Mouse (Mus musculus) gastrocnemius, adult 2 months (tissue): ENCODE data around the gene Cryzl2. TPM values are rescaled to one million over a fixed set of nuclear protein-coding genes. Genes with fewer than 3 reads are reported as not detected.

Experiments
- DNase-seq: peaks from one replicate; pipeline ENCODE4 v3.0.0; 2022
- H3K27ac ChIP-seq: fragments of 200-600 bp; 2 replicates; pipeline ENCODE4 v1.8.1; 2022; ENCODE audit warnings: mild to moderate bottlenecking
- H3K4me3 ChIP-seq: fragments of 200-600 bp; 2 replicates; pipeline ENCODE4 v1.8.1; 2022; ENCODE audit warnings: mild to moderate bottlenecking, moderate library complexity
- CTCF ChIP-seq: fragments of 200-600 bp; IDR thresholded peaks from 2 replicates; pipeline ENCODE4 v1.8.1; 2022; ENCODE audit warnings: antibody characterized with exemption, mild to moderate bottlenecking, moderate library complexity
- intact Hi-C: fragments of 180-260 bp; cut with DNase I; formaldehyde crosslinking; loops from one replicate; pipeline ENCODE4 v1.15.1; 2025
- total RNA-seq, 2 experiments: library from RNA; stranded (reverse); gene quantifications; 2 replicates each; pipeline ENCODE4 v1.2.3; 2021

Gene Cryzl2
- total RNA-seq, 2 experiments from 2014 or later = 0.33 to 0.45 TPM

DNA sequence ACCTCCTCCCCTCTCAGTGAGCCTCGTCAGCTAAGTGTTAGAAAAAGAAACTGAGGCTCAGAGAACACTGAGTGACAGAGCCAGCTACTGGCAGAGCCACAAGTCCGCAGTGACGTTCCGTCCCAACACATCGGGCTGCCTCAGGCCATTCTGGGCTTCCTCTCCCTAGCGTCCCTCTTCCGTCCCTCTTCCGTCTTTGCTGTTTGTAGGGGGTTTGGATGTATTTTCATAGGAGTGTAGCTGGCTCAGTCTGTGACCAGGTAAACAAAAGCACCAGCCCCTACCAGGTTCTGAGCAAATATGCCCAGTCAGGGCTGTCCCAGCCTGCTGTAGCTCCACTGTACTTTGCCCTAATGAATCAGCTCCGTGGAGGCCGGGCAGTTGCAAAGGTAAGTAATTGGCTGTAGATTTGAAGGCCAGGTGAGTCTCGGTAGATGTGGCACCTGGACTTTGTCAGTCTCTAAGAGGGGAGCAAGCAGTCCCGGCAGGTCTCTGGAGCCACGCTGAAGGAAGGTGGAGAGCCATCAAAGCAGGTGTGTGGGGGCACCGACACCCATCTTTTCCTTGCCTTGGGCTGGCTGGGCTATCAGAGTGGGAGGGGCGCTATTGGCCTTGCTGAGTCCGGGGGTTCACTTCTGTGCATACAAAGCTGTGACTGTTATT, 67.4 kb downstream of the Cryzl2 start:
- Histone ChIP-seq H3K27ac (no peak overlapping the region), H3K4me3 (no peak overlapping the region)
- TF ChIP-seq CTCF = no peak
- DNase-seq = no peak
- intact Hi-C loops = no loop called here

DNA sequence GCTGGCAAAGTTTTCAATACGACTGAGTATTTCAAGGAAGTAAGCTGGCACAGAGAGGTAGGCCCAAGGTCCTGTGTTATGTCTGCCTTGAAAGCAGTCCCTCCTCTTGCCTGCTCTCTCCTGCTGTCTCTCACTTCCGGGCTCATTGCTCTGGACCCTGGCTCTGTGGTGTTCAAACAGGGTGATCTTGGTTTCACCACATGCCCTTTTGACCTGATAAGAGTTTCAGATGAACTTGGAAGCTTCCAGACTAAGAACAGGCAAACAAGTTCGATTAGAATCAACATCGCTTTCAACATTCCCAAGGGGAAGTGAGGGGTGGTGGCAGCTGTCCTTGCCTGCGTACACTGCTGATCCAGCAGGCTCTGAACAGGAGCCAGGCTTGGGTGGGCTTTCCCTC, 68.2 kb downstream of the Cryzl2 start:
- Histone ChIP-seq H3K27ac (no peak overlapping the region), H3K4me3 (no peak overlapping the region)
- DNase-seq = no peak
- TF ChIP-seq CTCF = no peak
- intact Hi-C loops = no loop called here

DNA sequence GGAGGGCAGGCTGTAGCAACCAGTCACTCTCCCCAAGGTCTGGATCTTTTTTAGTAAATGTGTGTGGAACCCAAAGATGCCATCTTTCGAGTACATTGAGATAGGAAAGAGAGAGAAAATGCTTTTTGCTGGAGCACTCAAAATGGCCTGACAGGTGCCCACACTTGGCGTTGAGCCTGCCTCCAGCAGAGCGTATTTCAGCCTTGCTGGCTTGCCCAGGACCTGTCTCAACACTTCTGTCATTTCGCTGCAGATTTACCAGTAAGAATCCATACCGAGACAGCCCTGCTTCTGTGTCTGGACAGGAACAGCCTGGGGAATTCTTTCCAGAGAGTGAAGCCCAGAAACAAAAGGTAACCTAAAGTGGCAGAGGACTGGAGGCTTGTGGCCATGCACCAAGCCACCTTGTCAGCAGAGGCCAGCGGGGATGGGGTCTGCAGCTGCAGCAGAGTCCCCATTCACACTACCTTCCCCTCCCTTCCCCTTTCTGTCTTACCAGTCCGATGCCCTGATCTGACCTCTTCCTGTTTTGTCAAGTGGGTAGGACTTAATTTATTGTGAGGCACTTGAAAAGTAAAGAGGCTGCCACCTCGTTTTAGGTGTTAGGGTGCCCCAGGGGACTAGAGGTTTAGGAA, 74.6 kb downstream of the Cryzl2 start:
- Histone ChIP-seq H3K27ac (no peak overlapping the region), H3K4me3 (no peak overlapping the region)
- intact Hi-C loops = loop anchor here (10.0 kb wide), 2 partner anchors 238 to 448 kb away; no protein-coding TSS in a partner anchor
- no peak for TF ChIP-seq CTCF
- DNase-seq = no peak

DNA sequence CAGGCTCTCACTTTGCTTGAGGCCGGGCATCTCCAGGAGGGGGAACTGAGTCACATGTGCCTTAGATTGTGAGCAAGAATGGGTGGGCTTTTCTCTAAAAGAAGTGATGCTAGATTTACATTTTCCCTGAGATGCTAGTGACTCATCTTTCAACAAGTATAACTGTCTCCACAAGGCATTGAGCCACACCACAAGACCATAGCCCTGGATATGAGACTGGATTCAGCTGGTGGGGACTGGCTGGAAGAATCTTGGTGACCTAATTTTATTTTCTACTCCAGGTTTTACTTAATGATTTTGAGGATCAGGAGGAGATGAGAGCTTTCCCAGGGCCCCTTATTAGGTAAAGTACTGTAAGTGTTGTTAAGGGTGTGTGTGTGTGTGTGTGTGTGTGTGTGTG, 77.2 kb downstream of the Cryzl2 start:
- intact Hi-C loops = loop anchor here (10.0 kb wide), 2 partner anchors 241 to 451 kb away; no protein-coding TSS in a partner anchor
- no peak for TF ChIP-seq CTCF
- no peak for DNase-seq

DNA sequence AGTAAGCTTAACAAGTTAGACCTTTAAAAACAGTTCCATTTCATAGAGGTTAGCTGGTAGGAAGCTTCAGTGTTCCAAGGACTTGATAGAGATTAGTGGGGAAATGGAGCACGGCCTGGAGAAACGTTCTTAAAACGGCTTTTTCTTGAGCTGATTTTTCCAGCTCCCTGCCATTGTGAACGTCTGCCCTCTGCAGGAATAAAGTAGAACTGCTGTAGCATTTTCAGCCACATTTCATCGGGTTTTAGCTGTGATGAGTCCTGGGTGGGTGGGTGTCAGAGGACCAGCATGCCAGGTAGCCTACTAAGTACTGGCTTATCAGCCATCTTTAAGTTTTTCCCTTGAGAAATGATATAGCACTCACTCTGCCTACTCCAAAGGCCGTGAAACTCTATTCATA, 78.1 kb downstream of the Cryzl2 start:
- TF ChIP-seq CTCF = peak; percentile 79
- peak overlapping the region; percentile 13; the same call in 1 of the 2 replicates for H3K27ac ChIP-seq
- DNase-seq = no peak
- intact Hi-C loops = loop anchor here (10.0 kb wide), 2 partner anchors 242 to 452 kb away; no protein-coding TSS in a partner anchor
- peak overlapping the region; percentile 53 for H3K4me3 ChIP-seq

More for the DNA sequence above, 77.2 kb downstream of the Cryzl2 start:
- Histone ChIP-seq H3K27ac (no peak overlapping the region), H3K4me3 (no peak overlapping the region)

DNA sequence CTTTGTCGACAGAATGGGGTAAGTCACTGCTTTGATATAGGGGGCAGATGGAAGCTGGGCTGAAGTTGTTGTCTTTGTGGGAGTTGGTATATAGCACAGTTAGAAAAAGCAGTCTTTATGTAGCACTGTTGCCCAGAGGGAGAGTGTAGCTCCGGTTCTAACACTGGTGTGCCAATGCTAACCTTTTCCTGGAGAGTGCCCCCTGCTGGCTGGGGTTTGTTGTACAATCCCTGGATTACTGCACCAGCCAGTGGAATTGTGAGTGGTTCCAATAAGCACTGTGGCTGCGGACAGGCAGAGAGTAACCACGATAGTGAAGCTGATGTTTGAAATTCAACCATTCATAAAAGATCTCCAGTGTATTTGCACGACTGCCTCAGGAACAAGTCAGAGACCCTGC, 79.3 kb downstream of the Cryzl2 start:
- H3K4me3 ChIP-seq = no peak overlapping the region
- H3K27ac ChIP-seq = no peak overlapping the region
- DNase-seq = peak; percentile 51
- intact Hi-C loops = loop anchor here (10.0 kb wide), 2 partner anchors 243 to 453 kb away; no protein-coding TSS in a partner anchor
- peak; percentile 59 for TF ChIP-seq CTCF

Other genes with a start within 250 kb of the Cryzl2 start
- 1 to 10 TPM; 6.4 to 7.4 TPM for gene Rasal2, start 46.0 kb upstream of the Cryzl2 start, total RNA-seq
- gene Sec16b, start 48.2 kb downstream of the Cryzl2 start, total RNA-seq = 1 to 10 TPM in 1 of 2 experiments, under 1 TPM in 1; 0.66 to 1.1 TPM